Mouse (Mus musculus): ENCODE results near the gene Lce1l.

The Lce1l gene

GRCm38 (mm10) chr3:92851186-92851585 is at the start of gene Lce1l:
Gene Lce1l, minus strand, starts transcription at chr3:92851286.
- DNase-seq (ENCODE audit: low read depth, low spot score), result no peak

GRCm38 (mm10) chr3:92894489-92894888 is 43.4 kb upstream of the Lce1l start:
- no peak for DNase-seq (ENCODE audit: low read depth, low spot score)

GRCm38 (mm10) chr3:92894063-92894462 is 43.0 kb upstream of the Lce1l start:
- no peak for DNase-seq (ENCODE audit: low read depth, low spot score)

GRCm38 (mm10) chr3:92874180-92874579 is 23.1 kb upstream of the Lce1l start:
- DNase-seq (ENCODE audit: low read depth, low spot score), result no peak

- no peak for DNase-seq (ENCODE audit: low read depth, low spot score)
Measured at GRCm38 (mm10) chr3:92870116-92870515, 19.0 kb upstream of the Lce1l start, which contains the start of gene 2310050C09Rik. Gene 2310050C09Rik, minus strand, starts transcription at chr3:92870216.

- DNase-seq (ENCODE audit: low read depth, low spot score), result no peak
Measured at GRCm38 (mm10) chr3:92827108-92827507, 24.0 kb downstream of the Lce1l start, which contains the start of gene Kprp. Gene Kprp, minus strand, starts transcription at chr3:92827247.

- DNase-seq (ENCODE audit: low read depth, low spot score), result no peak
Measured at GRCm38 (mm10) chr3:92825808-92826207, 25.3 kb downstream of the Lce1l start.

- peak; percentile 85 for DNase-seq (ENCODE audit: low read depth, low spot score)
Measured at GRCm38 (mm10) chr3:92816036-92816435, 35.0 kb downstream of the Lce1l start.

GRCm38 (mm10) chr3:92815581-92815980 is 35.5 kb downstream of the Lce1l start:
- DNase-seq (ENCODE audit: low read depth, low spot score), result peak; percentile 31

GRCm38 (mm10) chr3:92807791-92808190 is 43.3 kb downstream of the Lce1l start, which contains the start of gene Lce1k:
Gene Lce1k, minus strand, starts transcription at chr3:92807891.
- DNase-seq (ENCODE audit: low read depth, low spot score), result no peak
